Mouse (Mus musculus) liver, embryonic 15.5 days (tissue): ENCODE results near the gene Grk6. TPM values are rescaled to one million over a fixed set of nuclear protein-coding genes. Genes with fewer than 3 reads are reported as not detected.

Experiments
- ATAC-seq: fragments of 200-750 bp; cut with Nextera tagmentation; 2 replicates; pipeline ENCODE4 v1.8.0; 2017; ENCODE audit warnings: moderate number of reproducible peaks, mild to moderate bottlenecking, moderate library complexity; ENCODE audit not compliant: insufficient read depth
- H3K27ac ChIP-seq: fragments of 300-500 bp; sonication (generic); replicated peaks from 2 replicates; pipeline ENCODE4 v1.5.1; 2015; ENCODE audit warnings: mild to moderate bottlenecking, inconsistent platforms
- H3K27me3 ChIP-seq: fragments of 300-500 bp; sonication (generic); 2 replicates; pipeline ENCODE4 v1.6.1; 2015; ENCODE audit warnings: mild to moderate bottlenecking, inconsistent platforms
- H3K36me3 ChIP-seq: fragments of 300-500 bp; sonication (generic); replicated peaks from 2 replicates; pipeline ENCODE4 v1.6.1; 2015; ENCODE audit warnings: moderate library complexity, mild to moderate bottlenecking, inconsistent platforms
- H3K4me1 ChIP-seq: fragments of 300-500 bp; sonication (generic); replicated peaks from 2 replicates; pipeline ENCODE4 v1.6.1; 2015; ENCODE audit warnings: inconsistent platforms
- H3K4me2 ChIP-seq: fragments of 300-500 bp; sonication (generic); 2 replicates; pipeline ENCODE4 v1.6.1; 2015; ENCODE audit warnings: moderate library complexity, mild to moderate bottlenecking, inconsistent platforms
- H3K4me3 ChIP-seq: fragments of 300-500 bp; sonication (generic); replicated peaks from 2 replicates; pipeline ENCODE4 v1.5.1; 2015; ENCODE audit warnings: mild to moderate bottlenecking, inconsistent platforms
- H3K9ac ChIP-seq: fragments of 300-500 bp; sonication (generic); 2 replicates; pipeline ENCODE4 v1.6.1; 2015; ENCODE audit warnings: moderate library complexity, mild to moderate bottlenecking, inconsistent platforms
- H3K9me3 ChIP-seq: fragments of 300-500 bp; sonication (generic); replicated peaks from 2 replicates; pipeline ENCODE4 v1.6.1; 2016; ENCODE audit warnings: inconsistent platforms
- WGBS: fragments of 180-500 bp; shearing (Covaris S2); methylation state at CpG from one replicate; pipeline ENCODE4 v1.1.7; 2015; ENCODE audit warnings: mixed read lengths; ENCODE audit not compliant: insufficient replicate concordance; 5-methylcytosine and 5-hydroxymethylcytosine counted together
- polyA plus RNA-seq: library from polyadenylated mRNA; unstranded; fragments of >200 nt; fragmentation: Nextera tagmentation; extraction: Ambion mirVana; gene quantifications from 2 replicates; pipeline ENCODE4 v1.2.1, GENCODE M21; 2015

The Grk6 gene
- polyA plus RNA-seq, 1 experiment from 2014 or later = 24.3 TPM

GRCm38 (mm10) chr13:55449679-55450441 is 5.0 kb downstream of the Grk6 start:
- Histone ChIP-seq H3K9ac (no peak overlapping the region), H3K4me1 (peaks cover 59% of the 10 kb centered on the region), H3K27me3 (no peaks in the 10 kb centered on the region), H3K27ac (peak overlapping the region; percentile 16; the same call in 1 of the 2 replicates), H3K36me3 (peaks cover 65% of the 10 kb centered on the region), H3K9me3 (no peaks in the 10 kb centered on the region), H3K4me2 (peak overlapping the region; percentile 20), H3K4me3 (no peak overlapping the region)
- no peak for ATAC-seq
- 65% methylated on average over 17 of the region's 17 CpGs for WGBS

GRCm38 (mm10) chr13:55450511-55450980 is 5.7 kb downstream of the Grk6 start:
- ATAC-seq = no peak

GRCm38 (mm10) chr13:55451296-55451695 is 6.4 kb downstream of the Grk6 start:
- Histone ChIP-seq H3K4me2 (no peak overlapping the region), H3K27me3 (no peaks in the 10 kb centered on the region), H3K4me1 (peaks cover 52% of the 10 kb centered on the region), H3K27ac (no peak overlapping the region), H3K36me3 (peaks cover 79% of the 10 kb centered on the region), H3K9me3 (no peaks in the 10 kb centered on the region), H3K9ac (no peak overlapping the region), H3K4me3 (no peak overlapping the region)
- no peak for ATAC-seq
- WGBS = 83% methylated on average over 10 of the region's 10 CpGs

More at GRCm38 (mm10) chr13:55450511-55450980, 5.7 kb downstream of the Grk6 start:
- H3K9me3 ChIP-seq = no peaks in the 10 kb centered on the region
- H3K4me3 ChIP-seq = no peak overlapping the region
- no peak overlapping the region for H3K9ac ChIP-seq
- no peaks in the 10 kb centered on the region for H3K27me3 ChIP-seq
- H3K27ac ChIP-seq = no peak overlapping the region
- WGBS = 84% methylated on average over 11 of the region's 11 CpGs
- H3K4me1 ChIP-seq = peaks cover 59% of the 10 kb centered on the region
- H3K4me2 ChIP-seq = no peak overlapping the region
- peaks cover 72% of the 10 kb centered on the region for H3K36me3 ChIP-seq

GRCm38 (mm10) chr13:55451785-55452549 is 7.1 kb downstream of the Grk6 start:
- 88% methylated on average over 16 of the region's 16 CpGs for WGBS
- Histone ChIP-seq H3K27me3 (no peaks in the 10 kb centered on the region), H3K9me3 (no peaks in the 10 kb centered on the region), H3K4me1 (peaks cover 45% of the 10 kb centered on the region), H3K36me3 (peaks cover 86% of the 10 kb centered on the region), H3K4me2 (no peak overlapping the region), H3K4me3 (no peak overlapping the region), H3K9ac (no peak overlapping the region), H3K27ac (no peak overlapping the region)
- no peak for ATAC-seq

- peaks cover 60% of the 10 kb centered on the region for H3K27me3 ChIP-seq
- peaks cover 39% of the 10 kb centered on the region for H3K36me3 ChIP-seq
- H3K4me2 ChIP-seq = no peak overlapping the region
- ATAC-seq = no peak
- peaks cover 19% of the 10 kb centered on the region for H3K4me1 ChIP-seq
- H3K27ac ChIP-seq = no peak overlapping the region
- 26% methylated on average over 2 of the region's 2 CpGs for WGBS
- H3K9ac ChIP-seq = no peak overlapping the region
- no peaks in the 10 kb centered on the region for H3K9me3 ChIP-seq
- no peak overlapping the region for H3K4me3 ChIP-seq
Measured at GRCm38 (mm10) chr13:55462965-55463364, 18.1 kb downstream of the Grk6 start.

GRCm38 (mm10) chr13:55463399-55464026 is 18.6 kb downstream of the Grk6 start:
- Histone ChIP-seq H3K36me3 (peaks cover 34% of the 10 kb centered on the region), H3K27me3 (peaks cover 66% of the 10 kb centered on the region), H3K4me1 (peaks cover 19% of the 10 kb centered on the region), H3K27ac (no peak overlapping the region), H3K4me3 (peak overlapping the region; percentile 50; the same call in 1 of the 2 replicates), H3K9ac (no peak overlapping the region), H3K4me2 (peak overlapping the region; percentile 75), H3K9me3 (no peaks in the 10 kb centered on the region)
- 12% methylated on average over 14 of the region's 14 CpGs for WGBS
- no peak for ATAC-seq

- no peak within 1 kb of the TSS for H3K27ac ChIP-seq
- H3K4me2 ChIP-seq = peak within 1 kb of the TSS; percentile 75
- peaks cover 26% of the 10 kb centered on the region for H3K36me3 ChIP-seq
- H3K4me3 ChIP-seq = peak within 1 kb of the TSS; percentile 50
- H3K9me3 ChIP-seq = no peaks in the 10 kb centered on the region
- H3K4me1 ChIP-seq = peaks cover 19% of the 10 kb centered on the region
- under 1% methylated on average over 82 of the region's 84 CpGs for WGBS
- H3K9ac ChIP-seq = no peak within 1 kb of the TSS
- 0 out of 2 replicates have a peak, but pooled peaks have one; percentile 10 for ATAC-seq
- peaks cover 73% of the 10 kb centered on the region for H3K27me3 ChIP-seq
Measured at GRCm38 (mm10) chr13:55464027-55464884, 19.4 kb downstream of the Grk6 start, which contains the start of gene Prr7. Gene Prr7, plus strand, starts transcription at chr13:55464267.

GRCm38 (mm10) chr13:55465184-55465583 is 20.3 kb downstream of the Grk6 start:
- Histone ChIP-seq H3K4me3 (no peak overlapping the region), H3K27me3 (peaks cover 83% of the 10 kb centered on the region), H3K36me3 (peaks cover 17% of the 10 kb centered on the region), H3K4me1 (peaks cover 19% of the 10 kb centered on the region), H3K4me2 (no peak overlapping the region), H3K27ac (no peak overlapping the region), H3K9ac (no peak overlapping the region), H3K9me3 (no peaks in the 10 kb centered on the region)
- no peak for ATAC-seq
- WGBS = 15% methylated on average over 3 of the region's 3 CpGs

GRCm38 (mm10) chr13:55465830-55466440 is 21.1 kb downstream of the Grk6 start:
- Histone ChIP-seq H3K4me2 (no peak overlapping the region), H3K4me1 (peaks cover 21% of the 10 kb centered on the region), H3K9ac (no peak overlapping the region), H3K4me3 (no peak overlapping the region), H3K9me3 (no peaks in the 10 kb centered on the region), H3K36me3 (peaks cover 12% of the 10 kb centered on the region; the same call in 1 of the 2 replicates), H3K27ac (no peak overlapping the region), H3K27me3 (peaks cover 90% of the 10 kb centered on the region)
- WGBS = 33% methylated on average over 5 of the region's 5 CpGs
- no peak for ATAC-seq
